Mouse (Mus musculus): Measurements from ENCODE around the gene Orc2. TPM values are rescaled to one million over a fixed set of nuclear protein-coding genes. Genes with fewer than 3 reads are reported as not detected.

Orc2 gene
- polyA plus RNA-seq, 1 experiment from 2014 or later: 29.2 TPM

DNA sequence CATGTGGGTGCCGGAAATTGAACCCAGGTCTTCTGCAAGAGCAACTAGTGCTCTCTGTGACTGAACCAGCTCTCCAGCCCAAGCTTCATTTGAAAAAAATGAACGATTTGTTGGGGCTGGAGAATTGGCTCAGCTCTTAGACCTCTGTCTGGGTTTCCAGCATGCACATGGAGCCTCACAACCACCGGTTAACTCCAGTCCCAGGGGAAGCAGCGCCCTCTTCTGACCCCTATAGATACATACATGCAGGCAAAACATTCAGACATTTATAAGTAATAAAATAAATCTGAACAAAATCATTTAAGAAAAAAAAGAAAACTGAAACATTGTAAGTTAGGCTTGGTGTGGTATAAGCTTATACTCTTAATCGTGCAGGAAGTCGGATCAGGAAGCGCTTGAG lies 56.5 kb downstream of the Orc2 start:
- Histone ChIP-seq H3K9me3 (ENCODE audit: control insufficient read depth, low read depth, low read length) (no peaks in the 10 kb centered on the region), H3K4me1 (ENCODE audit: control insufficient read depth, insufficient read depth, low read length) (peaks cover 12% of the 10 kb centered on the region), H3K27me3 (ENCODE audit: control insufficient read depth, insufficient read depth, low read length) (no peaks in the 10 kb centered on the region), H3K9ac (replicated peaks; ENCODE audit: low read depth, low read length) (no peak overlapping the region), H3K4me2 (replicated peaks; ENCODE audit: low read depth, low read length) (no peak overlapping the region), H3K27ac (ENCODE audit: low read length) (no peak overlapping the region), H3K4me3 (ENCODE audit: low read depth, low read length) (no peak overlapping the region), H3K36me3 (ENCODE audit: control insufficient read depth, insufficient read depth, low read length) (peaks cover 34% of the 10 kb centered on the region)
- ATAC-seq (ENCODE audit: insufficient number of reproducible peaks, insufficient read depth, low FRiP score, low read depth): no peak
- 82% methylated on average over 7 of the region's 7 CpGs for WGBS

- WGBS: 92% methylated on average over 7 of the region's 7 CpGs
- no peak for ATAC-seq (ENCODE audit: insufficient number of reproducible peaks, insufficient read depth, low FRiP score, low read depth)
- Histone ChIP-seq H3K27me3 (ENCODE audit: control insufficient read depth, insufficient read depth, low read length) (no peaks in the 10 kb centered on the region), H3K9me3 (ENCODE audit: control insufficient read depth, low read depth, low read length) (no peaks in the 10 kb centered on the region), H3K4me3 (ENCODE audit: low read depth, low read length) (no peak overlapping the region), H3K9ac (replicated peaks; ENCODE audit: low read depth, low read length) (no peak overlapping the region), H3K27ac (ENCODE audit: low read length) (no peak overlapping the region), H3K4me1 (ENCODE audit: control insufficient read depth, insufficient read depth, low read length) (peaks cover 12% of the 10 kb centered on the region), H3K4me2 (replicated peaks; ENCODE audit: low read depth, low read length) (no peak overlapping the region), H3K36me3 (ENCODE audit: control insufficient read depth, insufficient read depth, low read length) (peaks cover 34% of the 10 kb centered on the region)
These were observed 57.1 kb downstream of the Orc2 start for GRCm38 (mm10) chr1:58447766-58448165.

GRCm38 (mm10) chr1:58445861-58446260 lies 59.0 kb downstream of the Orc2 start:
- peak overlapping the region; percentile 94 for H3K27ac ChIP-seq (ENCODE audit: low read length)
- peak overlapping the region; percentile 72 for H3K9ac ChIP-seq (replicated peaks; ENCODE audit: low read depth, low read length)
- H3K36me3 ChIP-seq (ENCODE audit: control insufficient read depth, insufficient read depth, low read length): peaks cover 26% of the 10 kb centered on the region
- no peak for ATAC-seq (ENCODE audit: insufficient number of reproducible peaks, insufficient read depth, low FRiP score, low read depth)
- 7% methylated on average over 11 of the region's 11 CpGs for WGBS
- H3K4me3 ChIP-seq (ENCODE audit: low read depth, low read length): peak overlapping the region; percentile 63
- H3K9me3 ChIP-seq (ENCODE audit: control insufficient read depth, low read depth, low read length): no peaks in the 10 kb centered on the region
- H3K4me1 ChIP-seq (ENCODE audit: control insufficient read depth, insufficient read depth, low read length): peaks cover 12% of the 10 kb centered on the region
- H3K27me3 ChIP-seq (ENCODE audit: control insufficient read depth, insufficient read depth, low read length): no peaks in the 10 kb centered on the region
- peak overlapping the region; percentile 57 for H3K4me2 ChIP-seq (replicated peaks; ENCODE audit: low read depth, low read length)

- peak within 1 kb of the TSS; percentile 57 for H3K4me2 ChIP-seq (replicated peaks; ENCODE audit: low read depth, low read length)
- peak within 1 kb of the TSS; percentile 63 for H3K4me3 ChIP-seq (ENCODE audit: low read depth, low read length)
- ATAC-seq (ENCODE audit: insufficient number of reproducible peaks, insufficient read depth, low FRiP score, low read depth): peak; percentile 94
- under 1% methylated on average over 33 of the region's 33 CpGs for WGBS
- H3K27ac ChIP-seq (ENCODE audit: low read length): peak within 1 kb of the TSS; percentile 94
- peaks cover 12% of the 10 kb centered on the region for H3K4me1 ChIP-seq (ENCODE audit: control insufficient read depth, insufficient read depth, low read length)
- peaks cover 20% of the 10 kb centered on the region; the same call in 1 of the 2 replicates for H3K36me3 ChIP-seq (ENCODE audit: control insufficient read depth, insufficient read depth, low read length)
- H3K9ac ChIP-seq (replicated peaks; ENCODE audit: low read depth, low read length): peak within 1 kb of the TSS; percentile 72
- H3K9me3 ChIP-seq (ENCODE audit: control insufficient read depth, low read depth, low read length): no peaks in the 10 kb centered on the region
- H3K27me3 ChIP-seq (ENCODE audit: control insufficient read depth, insufficient read depth, low read length): no peaks in the 10 kb centered on the region
These were observed 59.7 kb downstream of the Orc2 start, which contains the start of the genes Nif3l1 and Ppil3 for GRCm38 (mm10) chr1:58445143-58445722. Gene Nif3l1, plus strand, starts transcription at chr1:58445151. Gene Ppil3, minus strand, starts transcription at chr1:58445486.

- peaks cover 12% of the 10 kb centered on the region for H3K4me1 ChIP-seq (ENCODE audit: control insufficient read depth, insufficient read depth, low read length)
- no peaks in the 10 kb centered on the region for H3K9me3 ChIP-seq (ENCODE audit: control insufficient read depth, low read depth, low read length)
- 9% methylated on average over 10 of the region's 10 CpGs for WGBS
- ATAC-seq (ENCODE audit: insufficient number of reproducible peaks, insufficient read depth, low FRiP score, low read depth): no peak
- H3K4me2 ChIP-seq (replicated peaks; ENCODE audit: low read depth, low read length): peak overlapping the region; percentile 57
- peaks cover 18% of the 10 kb centered on the region; the same call in 1 of the 2 replicates for H3K36me3 ChIP-seq (ENCODE audit: control insufficient read depth, insufficient read depth, low read length)
- peak overlapping the region; percentile 94 for H3K27ac ChIP-seq (ENCODE audit: low read length)
- no peaks in the 10 kb centered on the region for H3K27me3 ChIP-seq (ENCODE audit: control insufficient read depth, insufficient read depth, low read length)
- peak overlapping the region; percentile 63 for H3K4me3 ChIP-seq (ENCODE audit: low read depth, low read length)
- H3K9ac ChIP-seq (replicated peaks; ENCODE audit: low read depth, low read length): peak overlapping the region; percentile 72
These were observed 60.2 kb downstream of the Orc2 start for GRCm38 (mm10) chr1:58444691-58445090.

DNA sequence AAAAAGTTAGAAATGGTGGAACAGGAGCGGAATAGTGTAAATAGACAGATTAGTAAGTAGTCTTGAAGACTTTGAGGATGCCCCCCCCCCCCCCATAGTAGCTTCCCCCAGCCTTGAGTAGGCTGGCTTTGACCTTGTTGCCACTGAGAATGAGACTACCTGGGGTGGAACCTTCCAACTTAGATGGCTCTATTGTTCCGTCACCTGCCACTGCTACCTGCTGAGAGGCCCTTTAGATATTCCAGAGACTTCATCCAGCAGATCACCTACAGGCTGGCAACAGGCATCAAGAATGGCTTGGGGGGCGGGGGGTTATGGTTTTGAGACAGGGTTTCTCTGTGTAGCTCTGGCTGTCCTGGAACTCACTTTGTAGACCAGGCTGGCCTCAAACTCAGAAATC lies 80.4 kb downstream of the Orc2 start:
- Histone ChIP-seq H3K27me3 (ENCODE audit: control insufficient read depth, insufficient read depth, low read length) (no peaks in the 10 kb centered on the region), H3K9ac (replicated peaks; ENCODE audit: low read depth, low read length) (no peak overlapping the region), H3K9me3 (ENCODE audit: control insufficient read depth, low read depth, low read length) (no peaks in the 10 kb centered on the region), H3K27ac (ENCODE audit: low read length) (no peak overlapping the region), H3K4me2 (replicated peaks; ENCODE audit: low read depth, low read length) (no peak overlapping the region; the same call in 1 of the 2 replicates), H3K4me3 (ENCODE audit: low read depth, low read length) (no peak overlapping the region), H3K36me3 (ENCODE audit: control insufficient read depth, insufficient read depth, low read length) (peaks cover 17% of the 10 kb centered on the region), H3K4me1 (ENCODE audit: control insufficient read depth, insufficient read depth, low read length) (peaks cover 17% of the 10 kb centered on the region; the same call in 1 of the 2 replicates)
- ATAC-seq (ENCODE audit: insufficient number of reproducible peaks, insufficient read depth, low FRiP score, low read depth): no peak
- 84% methylated on average over 3 of the region's 3 CpGs for WGBS

DNA sequence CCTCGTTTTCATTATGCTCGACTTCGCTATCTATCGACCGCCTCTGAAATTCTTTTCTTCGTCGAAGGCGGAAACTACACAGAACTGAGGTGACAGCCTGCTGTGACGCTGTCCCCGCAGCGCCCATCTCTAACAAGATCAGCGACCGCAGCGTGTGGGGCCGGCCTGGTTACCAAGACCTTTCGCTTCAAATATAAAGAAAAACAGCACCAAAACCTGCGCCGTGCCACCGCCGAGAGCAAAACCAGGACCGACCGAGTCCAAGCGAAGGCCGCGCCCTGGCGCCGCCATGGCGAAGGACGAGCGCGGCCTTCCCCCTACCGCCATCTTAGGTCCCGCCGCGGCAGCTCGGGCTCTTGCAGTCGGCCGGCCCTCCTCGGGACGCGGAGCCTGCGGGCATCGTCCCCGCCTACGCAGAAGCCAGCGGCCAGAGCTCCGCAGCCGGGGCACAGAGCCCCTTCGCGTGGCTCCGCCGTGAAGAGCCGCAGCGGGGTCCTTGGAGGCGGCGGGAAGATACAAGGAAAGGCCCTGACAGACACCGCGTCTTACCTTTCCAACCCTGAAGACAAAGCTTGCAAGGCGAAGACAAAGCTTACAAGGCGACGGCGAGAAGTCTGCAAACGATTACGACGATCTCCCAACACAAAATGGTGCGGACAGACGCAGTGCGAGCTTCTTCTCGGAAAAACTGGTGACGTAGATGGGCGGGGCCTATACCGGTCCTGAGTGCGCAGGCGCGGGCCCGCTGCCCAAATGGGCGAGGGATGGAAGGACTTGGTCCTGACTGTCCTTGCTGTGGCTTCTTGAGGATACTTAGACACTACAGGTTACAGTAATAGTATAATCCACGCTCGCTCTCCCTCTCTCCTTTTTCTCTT lies 81.3 kb downstream of the Orc2 start, which contains the start of gene Clk1:
TSS of gene Clk1 (minus strand) at position 696 of the 878 bp plus-strand sequence.
- Histone ChIP-seq H3K4me3 (ENCODE audit: low read depth, low read length) (peak within 1 kb of the TSS; percentile 100), H3K4me1 (ENCODE audit: control insufficient read depth, insufficient read depth, low read length) (peaks cover 17% of the 10 kb centered on the region; the same call in 1 of the 2 replicates), H3K36me3 (ENCODE audit: control insufficient read depth, insufficient read depth, low read length) (peaks cover 25% of the 10 kb centered on the region), H3K27ac (ENCODE audit: low read length) (peak within 1 kb of the TSS; percentile 100), H3K27me3 (ENCODE audit: control insufficient read depth, insufficient read depth, low read length) (no peaks in the 10 kb centered on the region), H3K4me2 (replicated peaks; ENCODE audit: low read depth, low read length) (peak within 1 kb of the TSS; percentile 68), H3K9me3 (ENCODE audit: control insufficient read depth, low read depth, low read length) (no peaks in the 10 kb centered on the region), H3K9ac (replicated peaks; ENCODE audit: low read depth, low read length) (peak within 1 kb of the TSS; percentile 98)
- under 1% methylated on average over 79 of the region's 79 CpGs for WGBS
- peak; percentile 96 for ATAC-seq (ENCODE audit: insufficient number of reproducible peaks, insufficient read depth, low FRiP score, low read depth)

- ATAC-seq (ENCODE audit: insufficient number of reproducible peaks, insufficient read depth, low FRiP score, low read depth): peak; percentile 50; the same call in 1 of the 2 replicates
- WGBS: 4% methylated on average over 13 of the region's 13 CpGs
- Histone ChIP-seq H3K9ac (replicated peaks; ENCODE audit: low read depth, low read length) (peak overlapping the region; percentile 98), H3K4me2 (replicated peaks; ENCODE audit: low read depth, low read length) (peak overlapping the region; percentile 68), H3K27me3 (ENCODE audit: control insufficient read depth, insufficient read depth, low read length) (no peaks in the 10 kb centered on the region), H3K4me3 (ENCODE audit: low read depth, low read length) (peak overlapping the region; percentile 100), H3K27ac (ENCODE audit: low read length) (peak overlapping the region; percentile 100; the same call in 1 of the 2 replicates), H3K36me3 (ENCODE audit: control insufficient read depth, insufficient read depth, low read length) (peaks cover 33% of the 10 kb centered on the region), H3K9me3 (ENCODE audit: control insufficient read depth, low read depth, low read length) (no peaks in the 10 kb centered on the region), H3K4me1 (ENCODE audit: control insufficient read depth, insufficient read depth, low read length) (peaks cover 17% of the 10 kb centered on the region; the same call in 1 of the 2 replicates)
These were observed 82.0 kb downstream of the Orc2 start for GRCm38 (mm10) chr1:58422879-58423278.

Data from stomach, embryonic 14.5 days (tissue).